10 mouse cellular contexts compared by ENCODE assay signal in genomic region chr7:73579072-73579731, GRCm38 (mm10). TPM values are rescaled to one million over a fixed set of nuclear protein-coding genes. Genes with fewer than 3 reads are reported as not detected.
A peak's percentile ranks its signal among the peaks of the same experiment; 100 is the strongest.
DNase-seq lines count a peak whose midpoint lies in the region; ATAC-seq and TF ChIP-seq lines count a peak whose summit lies in the region.
"Had no signal": no experiment of that assay in that cellular context is flagged by ENCODE, and none has a peak within 500 bp of the region (broad histone marks: within the 10 kb centered on the region; RNA-seq: fewer than 3 reads in every experiment).

No protein-coding gene starts in this region.

- no peak overlapping the region for H3K9ac ChIP-seq in heart, embryonic 12.5 days
- no peak overlapping the region for H3K9ac ChIP-seq in intestine, postnatal 0 days (ENCODE audit: low read depth, low read length)

- DNase-seq in heart, adult 8-10 months (ENCODE audit: low spot score): no peak
- peak; percentile 27 for DNase-seq in testis, postnatal 10 days (ENCODE audit: low spot score)
- DNase-seq in testis, postnatal 14 days (ENCODE audit: low spot score): no peak
- DNase-seq in thymus, adult 2 months: no peak
- no peak for DNase-seq in adrenal gland, postnatal 25 days
- DNase-seq: thymus, postnatal 36 days had no signal

- no peak for ATAC-seq in heart, embryonic 12.5 days (ENCODE audit: insufficient number of reproducible peaks, low FRiP score)
- ATAC-seq in intestine, postnatal 0 days: no peak
- ATAC-seq in monocyte, adult 5-6 weeks (replicated peaks; ENCODE audit: insufficient number of reproducible peaks, low FRiP score, low TSS enrichment, poor library complexity, severe bottlenecking): no peak
- ATAC-seq: inflammation-experienced regulatory T-cells, adult 6 months had no signal

- WGBS in heart, embryonic 12.5 days: 54% methylated on average over 8 of the region's 8 CpGs
- 8% methylated on average over 8 of the region's 8 CpGs for WGBS in intestine, postnatal 0 days
- 71% methylated on average over 8 of the region's 8 CpGs for WGBS in thymus, adult 2 months

- no peaks in the 10 kb centered on the region; the same call in 1 of the 2 replicates for H3K27me3 ChIP-seq in heart, embryonic 12.5 days (replicated peaks)
- H3K27me3 ChIP-seq in intestine, postnatal 0 days (replicated peaks; ENCODE audit: control insufficient read depth, insufficient read depth, low read length): no peaks in the 10 kb centered on the region
- no peaks in the 10 kb centered on the region for H3K27me3 ChIP-seq in thymus, adult 2 months (ENCODE audit: control insufficient read depth, insufficient read depth, low read length)

- H3K36me3 ChIP-seq in heart, embryonic 12.5 days: no peaks in the 10 kb centered on the region
- H3K36me3 ChIP-seq in intestine, postnatal 0 days (ENCODE audit: control insufficient read depth, insufficient read depth): no peaks in the 10 kb centered on the region
- no peaks in the 10 kb centered on the region for H3K36me3 ChIP-seq in thymus, adult 2 months (ENCODE audit: control insufficient read depth, insufficient read depth, low read length)

- H3K9me3 ChIP-seq in heart, embryonic 12.5 days (replicated peaks): no peaks in the 10 kb centered on the region
- H3K9me3 ChIP-seq in intestine, postnatal 0 days (ENCODE audit: control insufficient read depth): no peaks in the 10 kb centered on the region

- TF ChIP-seq POLR2A in thymus, adult 2 months (IDR thresholded peaks at IDR 0.05; ENCODE audit: control insufficient read depth, extremely low read depth, insufficient read depth, low read length, poor library complexity): no peak

- peak overlapping the region; percentile 76 for H3K27ac ChIP-seq in heart, embryonic 12.5 days (ENCODE audit: poor library complexity, severe bottlenecking)
- H3K27ac ChIP-seq in intestine, postnatal 0 days (ENCODE audit: low read depth, low read length): peak overlapping the region; percentile 43; the same call in 1 of the 2 replicates
- no peak overlapping the region for H3K27ac ChIP-seq in thymus, adult 2 months (ENCODE audit: control insufficient read depth, insufficient read depth, low read length)

- peaks cover 41% of the 10 kb centered on the region for H3K4me1 ChIP-seq in heart, embryonic 12.5 days (replicated peaks)
- H3K4me1 ChIP-seq in intestine, postnatal 0 days (replicated peaks; ENCODE audit: control insufficient read depth, insufficient read depth, low read length): peaks cover 18% of the 10 kb centered on the region
- H3K4me1 ChIP-seq in thymus, adult 2 months (replicated peaks; ENCODE audit: control insufficient read depth, insufficient read depth, low read length): peaks cover 10% of the 10 kb centered on the region

- H3K4me2 ChIP-seq in heart, embryonic 12.5 days: peak overlapping the region; percentile 27
- no peak overlapping the region for H3K4me2 ChIP-seq in intestine, postnatal 0 days (replicated peaks; ENCODE audit: low read depth)

- no peak overlapping the region for H3K4me3 ChIP-seq in heart, embryonic 12.5 days
- no peak overlapping the region for H3K4me3 ChIP-seq in intestine, postnatal 0 days (ENCODE audit: low read depth, low read length)
- no peak overlapping the region for H3K4me3 ChIP-seq in thymus, adult 2 months (ENCODE audit: control insufficient read depth, insufficient read depth, low read length)

- TF ChIP-seq CTCF in intestine, postnatal 0 days (IDR thresholded peaks at IDR 0.05; ENCODE audit: low read depth): no peak
- TF ChIP-seq CTCF in thymus, adult 2 months (IDR thresholded peaks at IDR 0.05; ENCODE audit: borderline replicate concordance, control insufficient read depth, extremely low read depth, insufficient read depth, low read length, poor library complexity): no peak

RNA-seq across cellular contexts. Expression of gene Chd2, which starts 37.6 kb away (rescaled TPM):
- polyA plus RNA-seq in heart, embryonic 12.5 days (2016; fragmentation: Nextera tagmentation; extraction: Ambion mirVana): 48.5 and 50.4 TPM in 2 replicates
- total RNA-seq in heart, adult 8-10 months (2022): 10 to 100 TPM; 37.2 to 45.8 (median 39.8) TPM
- 19.3 and 25.4 TPM in 2 replicates for polyA plus RNA-seq in intestine, postnatal 0 days (2015; fragmentation: Nextera tagmentation; extraction: Ambion mirVana)
- 84.9 and 88.1 TPM in 2 replicates for polyA plus RNA-seq in thymus, adult 2 months (2012; rRNA removed)
- total RNA-seq in monocyte, adult 5-6 weeks (2017): 241 to 361 TPM (median 252 TPM) in 3 replicates
- 50.0 and 57.4 TPM in 2 replicates for total RNA-seq in adrenal gland, postnatal 25 days (2021)
